Mouse (Mus musculus): ENCODE results near the gene Lamp2. TPM values are rescaled to one million over a fixed set of nuclear protein-coding genes. Genes with fewer than 3 reads are reported as not detected.

Gene Lamp2
- polyA plus RNA-seq, 1 experiment from 2014 or later: 122 TPM

Other genes starting within 250 kb of the Lamp2 start
- 14.3 and 15.1 TPM in 2 replicates for gene Tmem255a, start 204.0 kb downstream of the Lamp2 start, polyA plus RNA-seq (2015; fragmentation: Nextera tagmentation; extraction: Ambion mirVana)
- gene Atp1b4, start 140.3 kb downstream of the Lamp2 start, polyA plus RNA-seq (2015; fragmentation: Nextera tagmentation; extraction: Ambion mirVana): 0.04 and 0.08 TPM in 2 replicates
- 17.7 and 19.3 TPM in 2 replicates for gene Cul4b, start 119.7 kb upstream of the Lamp2 start, polyA plus RNA-seq (2015; fragmentation: Nextera tagmentation; extraction: Ambion mirVana)
- gene Mcts1, start 144.1 kb upstream of the Lamp2 start, polyA plus RNA-seq (2015; fragmentation: Nextera tagmentation; extraction: Ambion mirVana): 51.4 and 56.1 TPM in 2 replicates
- 24.3 and 29.4 TPM in 2 replicates for gene C1galt1c1, start 178.6 kb upstream of the Lamp2 start, polyA plus RNA-seq (2015; fragmentation: Nextera tagmentation; extraction: Ambion mirVana)